Mouse (Mus musculus): ENCODE measurements around the gene Cpa1. TPM values are rescaled to one million over a fixed set of nuclear protein-coding genes. Genes with fewer than 3 reads are reported as not detected.
A peak's percentile ranks its signal among the peaks of the same experiment; 100 is the strongest.

The Cpa1 gene
- total and polyA plus RNA-seq, 2 experiments from 2014 or later = 0.29 TPM; not detected in 1

DNA sequence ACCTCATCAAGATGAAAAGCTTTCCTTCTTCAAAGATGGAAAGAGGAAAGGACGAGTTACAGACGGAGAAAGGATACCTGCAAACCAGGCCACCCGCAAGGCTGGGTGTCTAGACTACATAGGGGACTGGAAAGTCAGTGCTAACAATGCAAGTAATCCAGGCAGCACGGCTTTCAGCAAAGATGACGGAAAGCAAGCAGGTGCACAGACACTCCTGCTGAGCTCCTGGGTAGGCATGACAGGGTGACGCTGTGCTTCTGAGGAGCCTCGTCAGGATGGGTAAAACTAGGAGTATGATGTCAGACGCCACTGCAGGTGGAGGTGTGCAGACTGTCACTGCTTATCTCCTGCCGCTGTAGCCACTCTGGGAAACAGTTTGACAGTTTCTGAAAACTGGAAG lies 38.6 kb downstream of the Cpa1 start:
- TF ChIP-seq CTCF (IDR thresholded peaks at IDR 0.05; ENCODE audit: low read depth) = no peak
- 71% methylated on average over 9 of the region's 9 CpGs for WGBS
- peaks cover 29% of the 10 kb centered on the region for H3K4me1 ChIP-seq (ENCODE audit: insufficient read depth)
- H3K27me3 ChIP-seq (ENCODE audit: insufficient read depth, low read length) = no peaks in the 10 kb centered on the region
- no peaks in the 10 kb centered on the region for H3K9me3 ChIP-seq (ENCODE audit: low read length)
- ATAC-seq (no peak), DNase-seq (no peak)
- no peak overlapping the region for H3K4me2 ChIP-seq (ENCODE audit: low read depth)
- H3K4me3 ChIP-seq (ENCODE audit: low read depth, low read length) = no peak overlapping the region
- no peak overlapping the region for H3K27ac ChIP-seq (ENCODE audit: low read depth, low read length)
- no peaks in the 10 kb centered on the region for H3K36me3 ChIP-seq (ENCODE audit: insufficient read depth)
- H3K9ac ChIP-seq = no peak overlapping the region

- TF ChIP-seq CTCF (IDR thresholded peaks at IDR 0.05; ENCODE audit: low read depth) = no peak
- Histone ChIP-seq H3K9ac (no peak overlapping the region), H3K4me3 (ENCODE audit: low read depth, low read length) (no peak overlapping the region), H3K27me3 (ENCODE audit: insufficient read depth, low read length) (no peaks in the 10 kb centered on the region), H3K4me1 (ENCODE audit: insufficient read depth) (peaks cover 29% of the 10 kb centered on the region), H3K36me3 (ENCODE audit: insufficient read depth) (no peaks in the 10 kb centered on the region), H3K4me2 (ENCODE audit: low read depth) (no peak overlapping the region), H3K27ac (ENCODE audit: low read depth, low read length) (0 out of 2 replicates have a peak overlapping the region, but pooled peaks have one; percentile 42), H3K9me3 (ENCODE audit: low read length) (no peaks in the 10 kb centered on the region)
- 26% methylated on average over 6 of the region's 6 CpGs for WGBS
- ATAC-seq = peak; percentile 72
- peak; percentile 59 for DNase-seq
Observed at GRCm38 (mm10) chr6:30678482-30678881, 39.5 kb downstream of the Cpa1 start.

DNA sequence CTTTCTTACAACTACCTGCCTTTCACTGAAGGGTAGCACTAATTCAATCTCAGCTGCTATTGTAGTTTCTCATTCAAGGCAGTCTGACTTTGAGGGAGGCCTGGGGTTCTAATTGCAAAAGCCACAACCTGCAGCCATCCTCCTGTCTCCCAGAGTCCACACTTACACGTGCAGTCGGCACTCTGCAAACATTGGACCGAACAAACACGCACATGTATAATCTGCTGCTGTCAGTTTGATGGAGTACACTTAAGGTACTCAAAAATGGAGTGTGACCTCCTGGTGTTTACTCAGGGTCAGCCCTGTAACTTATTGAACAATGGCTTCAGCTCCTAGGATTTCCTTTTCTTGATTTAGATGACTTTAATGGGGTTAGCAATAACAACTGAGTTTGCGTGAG lies 40.5 kb downstream of the Cpa1 start:
- ATAC-seq (no peak), DNase-seq (no peak)
- H3K27me3 ChIP-seq (ENCODE audit: insufficient read depth, low read length) = no peaks in the 10 kb centered on the region
- no peaks in the 10 kb centered on the region for H3K9me3 ChIP-seq (ENCODE audit: low read length)
- H3K9ac ChIP-seq = no peak overlapping the region
- no peak overlapping the region for H3K4me2 ChIP-seq (ENCODE audit: low read depth)
- H3K27ac ChIP-seq (ENCODE audit: low read depth, low read length) = peak overlapping the region; percentile 22; the same call in 1 of the 2 replicates
- no peak overlapping the region for H3K4me3 ChIP-seq (ENCODE audit: low read depth, low read length)
- H3K4me1 ChIP-seq (ENCODE audit: insufficient read depth) = peaks cover 18% of the 10 kb centered on the region
- H3K36me3 ChIP-seq (ENCODE audit: insufficient read depth) = no peaks in the 10 kb centered on the region
- WGBS = 69% methylated on average over 5 of the region's 5 CpGs
- TF ChIP-seq CTCF (IDR thresholded peaks at IDR 0.05; ENCODE audit: low read depth) = no peak

DNA sequence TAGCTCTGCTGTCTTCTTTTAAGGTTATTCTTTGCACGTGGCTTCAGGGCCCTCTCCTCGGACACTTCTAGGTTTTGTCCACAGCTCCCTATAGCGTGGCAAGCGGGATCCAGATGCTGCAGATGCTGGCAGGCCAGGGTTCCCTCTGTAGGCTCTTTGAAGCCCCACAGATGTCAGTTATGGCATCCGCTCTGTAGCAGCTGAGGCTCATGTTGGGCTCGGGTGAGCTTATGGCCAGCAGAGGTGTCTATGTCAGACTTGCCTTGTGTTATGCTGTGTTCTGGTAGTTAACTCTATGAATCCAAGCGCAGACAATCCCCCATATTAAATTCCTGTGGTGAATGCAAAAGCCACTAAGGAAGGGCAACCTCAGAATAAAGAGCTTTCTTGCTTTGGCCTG lies 41.4 kb downstream of the Cpa1 start:
- H3K9me3 ChIP-seq (ENCODE audit: low read length) = no peaks in the 10 kb centered on the region
- peaks cover 10% of the 10 kb centered on the region for H3K4me1 ChIP-seq (ENCODE audit: insufficient read depth)
- TF ChIP-seq CTCF (IDR thresholded peaks at IDR 0.05; ENCODE audit: low read depth) = no peak
- no peak overlapping the region for H3K4me3 ChIP-seq (ENCODE audit: low read depth, low read length)
- H3K27ac ChIP-seq (ENCODE audit: low read depth, low read length) = no peak overlapping the region
- DNase-seq (no peak), ATAC-seq (no peak)
- H3K27me3 ChIP-seq (ENCODE audit: insufficient read depth, low read length) = no peaks in the 10 kb centered on the region
- WGBS = 88% methylated on average over 7 of the region's 7 CpGs
- no peak overlapping the region for H3K4me2 ChIP-seq (ENCODE audit: low read depth)
- no peaks in the 10 kb centered on the region for H3K36me3 ChIP-seq (ENCODE audit: insufficient read depth)
- no peak overlapping the region for H3K9ac ChIP-seq

DNA sequence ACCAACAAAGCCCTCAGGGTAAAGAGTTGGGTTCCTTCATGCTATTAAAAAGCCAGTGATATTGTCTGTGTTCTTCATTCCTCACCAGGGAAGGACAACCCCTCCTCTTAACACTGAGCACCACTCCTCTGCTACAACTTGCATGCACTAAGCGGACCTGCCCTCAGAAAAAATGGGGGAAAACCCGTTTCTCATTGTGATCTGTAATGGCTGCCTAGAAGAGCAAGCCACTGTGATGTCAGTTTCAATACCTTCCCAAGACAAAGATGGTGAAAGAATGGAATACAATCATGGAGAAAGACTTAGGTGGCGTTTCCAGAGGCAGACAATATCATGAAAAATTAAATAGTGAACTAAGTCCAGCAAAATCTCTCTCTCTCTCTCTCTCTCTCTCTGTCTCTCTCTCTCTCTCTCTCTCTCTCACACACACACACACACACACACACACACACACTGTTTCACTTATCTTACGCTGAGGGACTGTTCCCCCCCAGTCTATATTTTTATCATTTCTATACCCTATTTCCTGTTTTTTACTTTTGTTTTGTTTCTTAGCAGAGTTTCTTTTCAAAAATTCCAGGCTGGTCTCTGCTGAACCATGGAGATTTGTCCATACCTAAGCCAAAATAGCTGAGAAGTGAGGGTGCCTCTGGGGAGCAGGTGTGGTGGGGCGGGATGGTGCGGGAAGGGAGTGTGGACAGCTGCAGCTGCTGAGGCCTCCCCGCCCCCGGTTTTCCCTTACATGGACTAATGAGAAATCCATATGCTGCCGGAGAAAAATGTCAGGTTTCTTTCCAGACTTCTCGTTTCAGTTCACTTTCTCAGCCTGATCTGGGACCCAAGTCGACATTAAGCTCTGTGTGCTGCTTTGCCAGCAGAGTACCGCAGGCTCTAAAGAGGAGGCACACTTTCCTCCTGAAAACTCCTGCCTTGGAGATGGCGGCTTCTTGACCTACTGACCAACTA lies 43.2 kb downstream of the Cpa1 start:
- Histone ChIP-seq H3K9ac (no peak overlapping the region), H3K36me3 (ENCODE audit: insufficient read depth) (no peaks in the 10 kb centered on the region), H3K4me2 (ENCODE audit: low read depth) (no peak overlapping the region), H3K4me3 (ENCODE audit: low read depth, low read length) (no peak overlapping the region), H3K27me3 (ENCODE audit: insufficient read depth, low read length) (no peaks in the 10 kb centered on the region), H3K27ac (ENCODE audit: low read depth, low read length) (no peak overlapping the region), H3K9me3 (ENCODE audit: low read length) (no peaks in the 10 kb centered on the region), H3K4me1 (ENCODE audit: insufficient read depth) (0 out of 2 replicates have a peak, but pooled peaks cover 5% of the 10 kb centered on the region)
- TF ChIP-seq CTCF (IDR thresholded peaks at IDR 0.05; ENCODE audit: low read depth) = no peak
- ATAC-seq = no peak
- 69% methylated on average over 13 of the region's 13 CpGs for WGBS
- no peak for DNase-seq

DNA sequence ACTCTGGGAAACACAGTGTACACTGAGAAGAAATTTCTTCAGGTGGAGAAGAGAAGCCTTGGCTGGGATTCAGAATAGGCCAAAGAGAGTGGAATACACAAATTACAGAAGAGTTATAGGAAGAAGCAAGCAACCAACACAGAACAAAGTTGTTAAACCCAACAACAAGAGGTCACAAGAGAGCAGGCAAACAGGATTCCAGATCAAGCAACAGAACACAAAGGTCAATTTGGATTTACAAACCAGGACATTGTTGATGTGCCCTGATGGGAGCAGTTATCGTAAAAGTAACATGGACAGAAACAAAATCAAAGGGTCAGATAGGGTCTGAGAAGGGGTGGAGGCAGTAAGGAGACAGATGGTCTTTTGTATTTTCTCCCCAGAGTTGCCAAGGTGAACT lies 45.6 kb downstream of the Cpa1 start:
- Histone ChIP-seq H3K9me3 (ENCODE audit: low read length) (no peaks in the 10 kb centered on the region), H3K4me1 (ENCODE audit: insufficient read depth) (no peaks in the 10 kb centered on the region), H3K4me3 (ENCODE audit: low read depth, low read length) (no peak overlapping the region), H3K9ac (no peak overlapping the region), H3K4me2 (ENCODE audit: low read depth) (no peak overlapping the region), H3K27ac (ENCODE audit: low read depth, low read length) (no peak overlapping the region), H3K27me3 (ENCODE audit: insufficient read depth, low read length) (no peaks in the 10 kb centered on the region), H3K36me3 (ENCODE audit: insufficient read depth) (no peaks in the 10 kb centered on the region)
- ATAC-seq (no peak), DNase-seq (no peak)
- 89% methylated on average over 1 of the region's 1 CpGs for WGBS
- TF ChIP-seq CTCF (IDR thresholded peaks at IDR 0.05; ENCODE audit: low read depth) = no peak

DNA sequence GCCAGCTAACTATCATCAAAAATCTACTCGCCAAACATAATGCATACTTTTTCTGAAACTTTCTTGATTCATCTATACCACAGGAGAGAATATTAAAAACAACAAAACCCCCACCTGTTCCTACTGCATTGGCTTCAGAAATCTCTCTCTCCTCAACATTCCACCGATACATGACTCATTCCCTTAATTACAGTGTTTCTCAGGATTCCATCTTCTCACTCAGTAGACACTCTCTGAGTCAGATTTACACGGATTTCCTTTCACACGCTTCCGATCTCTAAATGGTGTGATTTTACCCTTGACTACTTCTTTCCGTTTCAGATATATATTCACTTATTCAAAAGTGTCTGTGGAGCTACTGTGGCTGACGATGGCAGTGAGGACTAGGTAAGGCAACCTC lies 48.2 kb downstream of the Cpa1 start:
- H3K4me3 ChIP-seq (ENCODE audit: low read depth, low read length) = no peak overlapping the region
- no peaks in the 10 kb centered on the region for H3K4me1 ChIP-seq (ENCODE audit: insufficient read depth)
- no peaks in the 10 kb centered on the region for H3K9me3 ChIP-seq (ENCODE audit: low read length)
- 86% methylated on average over 7 of the region's 7 CpGs for WGBS
- H3K27ac ChIP-seq (ENCODE audit: low read depth, low read length) = no peak overlapping the region; the same call in 1 of the 2 replicates
- no peaks in the 10 kb centered on the region for H3K27me3 ChIP-seq (ENCODE audit: insufficient read depth, low read length)
- no peak overlapping the region for H3K9ac ChIP-seq
- DNase-seq (no peak), ATAC-seq (no peak)
- no peak for TF ChIP-seq CTCF (IDR thresholded peaks at IDR 0.05; ENCODE audit: low read depth)
- H3K36me3 ChIP-seq (ENCODE audit: insufficient read depth) = no peaks in the 10 kb centered on the region
- no peak overlapping the region for H3K4me2 ChIP-seq (ENCODE audit: low read depth)
